Mouse (Mus musculus) bone marrow, adult 2 months (tissue): ENCODE measurements at regions not wholly inside any gene's neighbourhood (a gene's known extent, or its start where the extent isn't known, plus 50 kb on each side); places are given as distances from the start of the nearest gene placed in this dataset.

Experiments used
- H3K27ac ChIP-seq: fragments of 200-500 bp; 2 replicates; pipeline ENCODE4 v1.5.1; 2012; ENCODE audit warnings: low read depth, mild to moderate bottlenecking, control low read depth, inconsistent platforms, low read length; ENCODE audit not compliant: control insufficient read depth, poor library complexity, insufficient read depth
- H3K4me1 ChIP-seq: fragments of 200-500 bp; 2 replicates; pipeline ENCODE4 v1.6.1; 2011; ENCODE audit warnings: low read length; ENCODE audit not compliant: control insufficient read depth, insufficient read depth
- H3K4me3 ChIP-seq: fragments of 200-500 bp; replicated peaks from 2 replicates; pipeline ENCODE3; 2011; ENCODE audit warnings: mild to moderate bottlenecking, low read depth, low read length, control low read depth; ENCODE audit not compliant: control insufficient read depth
- CTCF ChIP-seq: fragments of 200-500 bp; IDR thresholded peaks from 2 replicates; pipeline ENCODE4 v1.5.1; 2011; ENCODE audit warnings: low read length, control low read depth; ENCODE audit not compliant: control insufficient read depth, insufficient read depth
- POLR2A ChIP-seq: fragments of 200-500 bp; IDR thresholded peaks from 2 replicates; pipeline ENCODE4 v1.6.1; 2011; ENCODE audit warnings: low read depth, mild to moderate bottlenecking, control low read depth, low read length, borderline replicate concordance; ENCODE audit not compliant: control insufficient read depth
- WGBS: fragments of 180-500 bp; shearing (Covaris S2); methylation state at CpG from one replicate; pipeline ENCODE4 v1.1.7; 2018; 5-methylcytosine and 5-hydroxymethylcytosine counted together

DNA sequence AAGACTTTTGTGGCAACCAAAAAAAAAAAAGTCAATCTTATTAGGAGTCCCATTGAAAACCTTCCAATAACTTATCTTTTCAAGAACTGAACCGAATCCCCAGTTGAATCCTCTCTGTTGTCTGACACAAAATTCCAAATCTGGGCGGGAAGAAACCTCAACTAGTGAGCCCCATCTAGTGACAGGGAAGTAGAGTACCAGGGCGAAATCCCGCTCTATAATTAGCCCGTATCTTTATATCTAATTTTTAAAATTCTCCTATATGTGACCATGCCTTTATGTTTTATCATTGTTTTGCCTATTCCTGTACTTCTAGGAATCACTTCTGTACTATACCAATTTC, 195.7 kb downstream of the Pdgfra start:
- TF ChIP-seq CTCF (no peak), POLR2A (no peak)
- Histone ChIP-seq H3K27ac (no peak overlapping the region), H3K4me1 (peaks cover 2% of the 10 kb centered on the region), H3K4me3 (no peak overlapping the region)
- 66% methylated on average over 5 of the region's 5 CpGs for WGBS

DNA sequence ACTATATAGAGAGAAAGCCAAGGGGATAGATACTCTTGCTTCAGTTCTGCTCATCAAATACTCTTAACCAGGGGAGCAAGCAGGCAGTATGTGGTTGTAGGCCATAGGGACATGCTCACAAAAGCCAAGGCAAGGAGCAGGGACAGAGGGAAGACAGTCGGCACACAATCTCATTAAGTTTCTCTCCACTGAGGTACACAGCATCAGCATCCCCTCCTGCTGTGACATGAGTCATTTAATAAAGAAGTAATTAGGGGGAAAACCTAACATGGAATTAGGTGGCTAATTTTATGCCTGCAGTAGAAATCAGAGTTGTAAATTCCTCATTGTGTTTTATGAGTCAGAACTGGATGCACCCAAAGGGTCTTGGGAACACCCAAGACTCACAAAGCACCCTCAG, 203.2 kb downstream of the Pdgfra start:
- TF ChIP-seq CTCF (no peak), POLR2A (no peak)
- no peak overlapping the region for H3K27ac ChIP-seq
- no peaks in the 10 kb centered on the region; the same call in 1 of the 2 replicates for H3K4me1 ChIP-seq
- no peak overlapping the region for H3K4me3 ChIP-seq
- 84% methylated on average over 1 of the region's 1 CpGs for whole genome bisulfite sequencing

DNA sequence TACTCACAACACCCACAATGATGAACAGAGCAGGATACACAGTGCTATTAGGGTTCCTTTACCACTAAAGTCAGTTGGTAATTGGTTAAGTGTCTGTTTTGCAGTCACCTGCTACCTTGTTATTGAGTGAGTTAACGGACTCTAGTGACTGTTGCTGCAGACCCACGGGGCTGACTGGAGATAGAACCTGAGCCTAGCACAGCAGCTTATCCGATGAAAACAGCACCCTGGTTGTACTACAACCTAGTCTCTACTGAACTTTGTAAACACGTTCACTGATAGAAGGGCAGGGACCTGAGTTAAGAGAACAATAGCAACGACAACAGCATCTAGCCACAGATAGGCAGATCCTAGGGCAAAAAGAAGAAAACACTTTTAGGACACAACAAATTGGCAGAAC, 206.8 kb downstream of the Pdgfra start:
- Histone ChIP-seq H3K4me1 (no peaks in the 10 kb centered on the region; the same call in 1 of the 2 replicates), H3K27ac (no peak overlapping the region), H3K4me3 (no peak overlapping the region)
- WGBS: 63% methylated on average over 5 of the region's 5 CpGs
- no peak for TF ChIP-seq CTCF
- TF ChIP-seq POLR2A: no peak

DNA sequence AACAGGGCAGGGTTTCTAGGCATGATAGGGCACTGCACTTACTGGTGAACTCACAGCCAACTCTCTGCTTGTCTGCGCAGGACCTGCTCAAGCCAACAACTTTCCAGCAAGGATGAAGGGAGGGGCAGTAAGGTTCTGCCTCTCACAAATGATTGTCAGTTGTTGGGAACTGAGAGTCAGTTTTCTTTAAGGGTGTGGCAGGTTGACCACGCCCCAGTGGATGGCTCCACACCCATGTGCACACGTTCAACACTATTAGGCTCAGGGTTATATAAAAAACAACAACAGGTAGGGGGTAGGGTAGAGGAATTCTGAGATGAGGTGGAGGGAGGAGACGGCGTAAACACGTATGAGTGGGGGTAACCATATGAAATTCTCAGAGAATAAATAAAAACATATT, 210.9 kb upstream of the Kit start:
- no peak overlapping the region for H3K4me3 ChIP-seq
- TF ChIP-seq CTCF (no peak), POLR2A (no peak)
- no peak overlapping the region for H3K27ac ChIP-seq
- no peaks in the 10 kb centered on the region; the same call in 1 of the 2 replicates for H3K4me1 ChIP-seq
- 78% methylated on average over 6 of the region's 6 CpGs for WGBS

DNA sequence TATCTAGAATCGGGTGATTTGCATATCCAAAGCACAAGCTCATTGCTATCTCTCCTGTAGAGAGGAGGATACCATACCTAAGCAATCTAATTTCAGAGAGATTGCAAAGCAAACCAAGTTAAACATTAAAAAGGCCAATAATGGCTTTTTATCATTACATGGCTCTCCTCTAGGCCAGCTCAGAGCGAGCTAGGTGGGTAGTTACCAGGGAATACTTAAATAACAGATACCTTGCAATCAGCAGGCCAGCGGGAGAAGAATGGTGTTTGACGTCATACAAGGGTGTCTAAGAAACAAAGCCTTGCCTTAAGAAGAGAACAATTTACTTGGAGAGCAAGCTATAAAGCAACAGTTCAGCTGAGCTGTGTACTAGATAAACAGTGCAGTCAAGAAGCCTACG, 207.4 kb upstream of the Kit start:
- Histone ChIP-seq H3K27ac (no peak overlapping the region), H3K4me3 (no peak overlapping the region), H3K4me1 (no peaks in the 10 kb centered on the region; the same call in 1 of the 2 replicates)
- TF ChIP-seq CTCF (no peak), POLR2A (no peak)
- WGBS: 82% methylated on average over 5 of the region's 5 CpGs

DNA sequence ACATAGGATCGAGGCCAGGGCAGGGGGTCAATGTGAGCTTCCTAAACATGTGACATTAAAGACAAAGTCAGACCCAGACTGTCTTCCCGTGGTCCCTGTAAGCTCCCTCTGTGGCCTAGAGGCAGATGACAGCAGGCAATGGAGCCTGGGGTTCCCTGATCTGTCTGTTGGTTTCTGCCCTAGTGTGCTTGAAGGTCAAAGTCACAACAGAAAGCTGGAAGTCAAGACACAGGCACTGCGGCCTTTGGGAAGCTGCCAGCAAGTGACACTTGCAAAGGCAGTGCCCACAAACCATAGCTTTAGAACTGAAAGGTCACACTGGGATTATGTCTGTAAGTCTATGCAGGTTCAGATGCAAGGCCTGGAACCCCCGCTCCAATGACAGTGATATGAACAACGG, 206.0 kb upstream of the Kit start:
- 71% methylated on average over 5 of the region's 5 CpGs for WGBS
- no peak overlapping the region for H3K4me3 ChIP-seq
- no peaks in the 10 kb centered on the region; the same call in 1 of the 2 replicates for H3K4me1 ChIP-seq
- H3K27ac ChIP-seq: no peak overlapping the region
- TF ChIP-seq CTCF (no peak), POLR2A (no peak)

DNA sequence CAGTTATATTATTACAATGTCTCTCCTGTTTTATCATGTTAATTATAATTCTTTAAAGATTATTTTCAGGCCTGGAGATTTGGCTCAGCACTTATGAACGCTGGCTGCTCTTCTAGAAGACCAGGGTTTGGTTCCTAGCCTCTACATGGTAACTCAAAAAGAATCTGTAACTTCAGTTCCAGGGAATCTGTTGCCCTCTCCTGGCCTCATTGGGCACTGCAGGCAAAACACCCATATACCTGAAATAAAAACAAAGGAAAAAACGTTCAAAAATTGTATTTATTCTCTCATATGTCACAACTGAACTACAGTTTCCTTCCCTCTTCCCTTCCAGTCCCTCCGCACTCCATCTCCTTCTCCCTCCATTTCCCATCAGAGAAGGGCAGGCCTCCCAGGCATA, 201.9 kb upstream of the Kit start:
- Histone ChIP-seq H3K4me3 (no peak overlapping the region), H3K27ac (no peak overlapping the region), H3K4me1 (no peaks in the 10 kb centered on the region)
- WGBS: 54% methylated on average over 3 of the region's 3 CpGs
- TF ChIP-seq POLR2A: no peak
- no peak; the same call in 1 of the 2 replicates for TF ChIP-seq CTCF

DNA sequence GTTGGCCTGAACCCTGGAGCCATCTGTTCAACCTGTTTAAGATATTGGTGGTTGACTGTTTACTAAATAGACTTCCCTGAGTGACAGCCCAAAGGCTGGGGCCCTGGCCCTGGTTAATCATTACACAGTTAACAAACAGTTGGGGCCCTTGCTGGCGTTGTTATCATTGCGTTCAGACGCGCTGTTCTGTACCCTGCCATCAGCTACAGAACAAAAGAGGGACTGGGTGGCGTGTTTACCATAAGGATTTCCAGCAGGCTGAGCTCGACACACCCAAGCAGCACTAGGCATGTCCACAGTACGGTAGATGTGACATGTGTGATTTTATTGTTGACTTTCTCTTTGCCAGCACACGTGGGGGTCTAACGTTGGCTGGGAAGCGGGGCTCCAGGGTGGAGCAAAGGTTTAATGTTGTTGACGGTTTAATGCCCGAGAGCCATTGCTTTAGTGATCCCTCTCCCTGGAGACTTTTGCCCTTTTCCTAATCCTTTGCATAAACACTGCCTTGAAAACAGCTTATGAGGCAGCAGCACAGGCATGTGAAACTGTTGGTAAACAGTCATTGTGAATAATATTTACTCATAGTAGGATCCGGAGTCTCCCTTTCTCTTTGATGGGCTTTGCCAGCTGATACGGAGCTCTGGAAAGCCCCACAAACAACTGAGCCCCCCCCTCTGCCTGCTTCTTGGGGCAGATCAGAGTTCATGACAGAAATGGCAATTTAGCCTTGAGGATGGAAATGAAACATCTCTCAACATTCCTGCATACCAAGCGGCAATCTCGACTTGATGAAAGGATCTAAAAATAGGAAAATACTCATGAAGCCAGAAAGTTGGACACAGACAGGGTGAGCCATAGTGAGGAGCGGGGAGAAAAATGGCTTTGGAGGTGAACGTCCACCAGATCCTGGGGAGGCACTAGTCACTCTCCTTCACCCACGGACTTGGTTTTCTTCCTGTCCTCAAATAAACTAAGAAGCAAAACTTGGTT, 197.1 kb upstream of the Kit start:
- H3K27ac ChIP-seq: no peak overlapping the region

More for the DNA sequence above, 197.1 kb upstream of the Kit start:
- H3K4me3 ChIP-seq: no peak overlapping the region
- WGBS: 70% methylated on average over 19 of the region's 19 CpGs
- H3K4me1 ChIP-seq: no peaks in the 10 kb centered on the region
- no peak for TF ChIP-seq CTCF
- no peak for TF ChIP-seq POLR2A
